Mouse (Mus musculus) layer of hippocampus, adult 2 months (tissue): ENCODE data around the gene Cct7. TPM values are rescaled to one million over a fixed set of nuclear protein-coding genes. Genes with fewer than 3 reads are reported as not detected.

Experiments used
- DNase-seq, 2 experiments: peaks; one replicate each; pipeline ENCODE4 v3.0.0; 2022; ENCODE audit warnings: low spot score in 2 of 2
- H3K27ac ChIP-seq: fragments of 200-600 bp; 2 replicates; pipeline ENCODE4 v1.8.1; 2022
- H3K4me3 ChIP-seq: fragments of 200-600 bp; 2 replicates; pipeline ENCODE4 v1.8.1; 2022; ENCODE audit warnings: mild to moderate bottlenecking
- CTCF ChIP-seq: fragments of 200-600 bp; conservative IDR thresholded peaks from 2 replicates; pipeline ENCODE4 v1.8.1; 2022; ENCODE audit warnings: antibody characterized with exemption, mild to moderate bottlenecking, moderate library complexity
- total RNA-seq, 2 experiments: library from RNA; stranded (reverse); gene quantifications; 2 replicates each; pipeline ENCODE4 v1.2.3; 2021

Gene Cct7
- total RNA-seq, 2 experiments from 2014 or later: 212 to 216 TPM

- Histone ChIP-seq H3K27ac (peak overlapping the region; percentile 93), H3K4me3 (peak overlapping the region; percentile 63)
- TF ChIP-seq CTCF: 0 out of 2 replicates have a peak, but pooled peaks have one; percentile 10
- DNase-seq: peak in 1 of 2 experiments; percentile 34
Observed at GRCm38 (mm10) chr6:85512577-85513530, 61.5 kb downstream of the Cct7 start.

- TF ChIP-seq CTCF: peak; percentile 31
- H3K4me3 ChIP-seq: peak within 1 kb of the TSS; percentile 63
- peak within 1 kb of the TSS; percentile 93 for H3K27ac ChIP-seq
- DNase-seq: peak; percentile 93 to 96
Observed at GRCm38 (mm10) chr6:85513531-85513910, 62.2 kb downstream of the Cct7 start, which contains the start of gene Egr4. TSS of gene Egr4 (minus strand) at chr6:85513589.

- no peak overlapping the region for H3K4me3 ChIP-seq
- no peak overlapping the region for H3K27ac ChIP-seq
- DNase-seq: no peak
- no peak for TF ChIP-seq CTCF
Observed at GRCm38 (mm10) chr6:85515941-85516340, 64.6 kb downstream of the Cct7 start.

Other genes starting within 250 kb of the Cct7 start
- 100 to 1,000 TPM; 167 to 175 TPM for gene Sfxn5, start 118.1 kb upstream of the Cct7 start, total RNA-seq
- 10 to 100 TPM; 55.1 to 58.2 TPM for gene Rab11fip5, start 76.9 kb upstream of the Cct7 start, total RNA-seq
- gene Noto, start 27.6 kb upstream of the Cct7 start, total RNA-seq: not detected
- 10 to 100 TPM; 45.4 to 46.0 TPM for gene Smyd5, start 19.5 kb upstream of the Cct7 start, total RNA-seq
- 10 to 100 TPM; 13.1 to 18.2 TPM for gene Pradc1, start 456 bp downstream of the Cct7 start, total RNA-seq
- 10 to 100 TPM; 84.7 to 90.8 TPM for gene Fbxo41, start 51.5 kb downstream of the Cct7 start, total RNA-seq
- gene Egr4, start 62.1 kb downstream of the Cct7 start, total RNA-seq: 10 to 100 TPM; 20.5 to 27.6 TPM
- 1 to 10 TPM; 6.5 to 8.2 TPM for gene Alms1, start 136.0 kb downstream of the Cct7 start, total RNA-seq